Mouse (Mus musculus) lung, postnatal 0 days (tissue): ENCODE results near the gene Eif5a2.

Experiments
- CTCF ChIP-seq: IDR thresholded peaks from 2 replicates; pipeline ENCODE4 v1.5.1; 2016; ENCODE audit warnings: antibody characterized with exemption, mild to moderate bottlenecking
- EP300 ChIP-seq: IDR thresholded peaks from 2 replicates; pipeline ENCODE4 v1.6.1; 2016; ENCODE audit warnings: antibody characterized with exemption, mild to moderate bottlenecking, control low read depth

GRCm38 (mm10) chr3:28836796-28837371 lies 55.8 kb downstream of the Eif5a2 start:
- TF ChIP-seq CTCF (no peak), EP300 (no peak)
